Mouse (Mus musculus) stomach, postnatal 0 days (tissue): ENCODE data around the gene Cgref1.

Source experiments
- CTCF ChIP-seq: IDR thresholded peaks from 2 replicates; pipeline ENCODE4 v1.5.1; 2016; ENCODE audit warnings: antibody characterized with exemption, low read depth, mild to moderate bottlenecking, moderate library complexity
- EP300 ChIP-seq: optimal IDR thresholded peaks from 2 replicates; pipeline ENCODE3; 2016; ENCODE audit warnings: antibody characterized with exemption

DNA sequence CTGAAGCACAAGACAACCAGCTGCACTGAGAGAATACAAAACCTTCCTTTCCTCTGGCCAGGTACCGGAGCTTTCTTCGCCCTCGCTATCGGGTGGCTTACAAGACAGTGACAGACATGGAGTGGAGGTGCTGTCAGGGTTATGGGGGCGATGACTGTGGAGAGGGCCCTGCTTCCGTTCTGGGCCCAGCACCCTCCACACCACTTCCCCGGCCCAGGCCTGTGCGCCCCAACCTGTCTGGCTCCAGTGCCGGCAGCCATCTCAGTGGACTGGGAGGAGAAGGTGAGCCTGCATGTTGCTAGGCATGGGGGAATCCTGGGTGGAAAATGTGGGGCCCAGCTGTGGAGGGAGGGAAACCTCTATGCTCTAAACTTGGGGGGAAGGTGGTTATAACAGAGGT is 29.9 kb downstream of the Cgref1 start:
- no peak for TF ChIP-seq CTCF
- no peak for TF ChIP-seq EP300
